Mouse (Mus musculus) liver, embryonic 16.5 days (tissue): ENCODE results near the gene Rpp40. TPM values are rescaled to one million over a fixed set of nuclear protein-coding genes. Genes with fewer than 3 reads are reported as not detected.

Experiments
- ATAC-seq: fragments of 200-750 bp; cut with Nextera tagmentation; 2 replicates; pipeline ENCODE4 v1.8.0; 2017; ENCODE audit warnings: low read depth, mild to moderate bottlenecking, moderate number of reproducible peaks, moderate library complexity
- H3K27ac ChIP-seq: fragments of 300-500 bp; sonication (generic); 2 replicates; pipeline ENCODE4 v1.5.1; 2014; ENCODE audit warnings: mild to moderate bottlenecking, low read length
- H3K27me3 ChIP-seq: fragments of 300-500 bp; sonication (generic); 2 replicates; pipeline ENCODE4 v1.6.1; 2014; ENCODE audit warnings: low read depth, low read length, mixed read lengths; ENCODE audit not compliant: control insufficient read depth, insufficient read depth
- H3K36me3 ChIP-seq: fragments of 300-500 bp; sonication (generic); 2 replicates; pipeline ENCODE4 v1.6.1; 2014; ENCODE audit warnings: mild to moderate bottlenecking; ENCODE audit not compliant: control insufficient read depth, insufficient read depth
- H3K4me1 ChIP-seq: fragments of 300-500 bp; sonication (generic); 2 replicates; pipeline ENCODE4 v1.6.1; 2014; ENCODE audit warnings: low read depth, low read length, mixed read lengths; ENCODE audit not compliant: control insufficient read depth
- H3K4me2 ChIP-seq: fragments of 300-500 bp; sonication (generic); 2 replicates; pipeline ENCODE4 v1.6.1; 2014; ENCODE audit warnings: low read depth, low read length, mixed read lengths
- H3K4me3 ChIP-seq: fragments of 300-500 bp; sonication (generic); 2 replicates; pipeline ENCODE4 v1.5.1; 2014; ENCODE audit warnings: low read depth, mild to moderate bottlenecking, low read length
- H3K9ac ChIP-seq: fragments of 300-500 bp; sonication (generic); 2 replicates; pipeline ENCODE4 v1.6.1; 2014; ENCODE audit warnings: low read depth, low read length
- H3K9me3 ChIP-seq: fragments of 300-500 bp; sonication (generic); replicated peaks from 2 replicates; pipeline ENCODE4 v1.6.1; 2016; ENCODE audit warnings: low read length; ENCODE audit not compliant: control insufficient read depth
- WGBS: fragments of 180-500 bp; shearing (Covaris S2); extraction: QIAGEN DNeasy Blood & Tissue Kit; methylation state at CpG from one replicate; pipeline ENCODE4 v1.1.7; 2014; ENCODE audit not compliant: insufficient replicate concordance; 5-methylcytosine and 5-hydroxymethylcytosine counted together
- polyA plus RNA-seq: library from polyadenylated mRNA; unstranded; fragments of >200 nt; fragmentation: Nextera tagmentation; extraction: Ambion mirVana; gene quantifications from 2 replicates; pipeline ENCODE4 v1.2.1, GENCODE M21; 2015

The Rpp40 gene
- 5.8 TPM in 2 replicates for polyA plus RNA-seq

GRCm38 (mm10) chr13:35905879-35906481 is at the start of gene Rpp40:
Gene Rpp40 (minus strand): TSS chr13:35906359.
- peak within 1 kb of the TSS; percentile 55 for H3K9ac ChIP-seq
- H3K4me3 ChIP-seq: peak within 1 kb of the TSS; percentile 73
- H3K27ac ChIP-seq: no peak within 1 kb of the TSS
- peak; percentile 99 for ATAC-seq
- no peaks in the 10 kb centered on the region for H3K9me3 ChIP-seq
- peaks cover 6% of the 10 kb centered on the region for H3K4me1 ChIP-seq
- H3K4me2 ChIP-seq: peak within 1 kb of the TSS; percentile 84
- no peaks in the 10 kb centered on the region for H3K27me3 ChIP-seq
- no peaks in the 10 kb centered on the region for H3K36me3 ChIP-seq
- WGBS: under 1% methylated on average over 33 of the region's 35 CpGs

DNA sequence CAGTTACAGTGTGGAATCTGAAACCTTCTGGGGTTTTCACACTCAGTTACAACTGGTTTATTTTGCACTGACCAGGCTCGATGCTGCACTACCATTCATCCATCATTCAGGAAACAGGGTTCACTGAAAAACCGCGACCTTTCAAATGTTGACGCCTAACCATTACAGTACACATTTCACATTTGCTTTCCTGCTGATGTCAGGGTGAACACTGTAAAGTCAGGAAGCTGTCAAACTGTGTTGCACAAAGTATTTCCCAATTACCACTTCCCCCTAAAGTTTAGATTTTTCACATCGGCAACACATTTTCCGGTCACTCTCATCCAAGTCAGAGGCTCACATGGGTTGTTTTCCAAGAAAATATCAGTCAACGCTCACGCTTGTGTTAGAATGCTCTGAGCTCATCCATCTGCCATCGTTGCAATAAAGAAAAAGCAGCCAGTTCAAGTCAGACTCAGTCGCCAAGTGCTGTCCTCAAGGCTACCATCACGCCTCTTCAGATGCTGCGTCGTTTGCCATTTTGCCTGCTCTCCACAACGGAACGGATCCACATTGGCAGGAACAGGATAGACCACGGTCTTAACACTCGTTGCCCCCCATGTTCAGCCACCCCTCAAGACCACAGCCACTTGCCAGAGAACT is 43.8 kb upstream of the Rpp40 start:
- Histone ChIP-seq H3K4me3 (no peak overlapping the region), H3K4me2 (no peak overlapping the region), H3K27ac (no peak overlapping the region), H3K36me3 (no peaks in the 10 kb centered on the region), H3K9ac (no peak overlapping the region), H3K9me3 (no peaks in the 10 kb centered on the region), H3K4me1 (no peaks in the 10 kb centered on the region), H3K27me3 (no peaks in the 10 kb centered on the region)
- 40% methylated on average over 17 of the region's 17 CpGs for WGBS
- no peak for ATAC-seq

- Histone ChIP-seq H3K4me3 (no peak overlapping the region), H3K4me2 (no peak overlapping the region), H3K4me1 (no peaks in the 10 kb centered on the region), H3K27me3 (no peaks in the 10 kb centered on the region), H3K9me3 (no peaks in the 10 kb centered on the region), H3K36me3 (no peaks in the 10 kb centered on the region), H3K27ac (no peak overlapping the region), H3K9ac (no peak overlapping the region)
- no peak for ATAC-seq
- WGBS: 20% methylated on average over 14 of the region's 14 CpGs
Measured at GRCm38 (mm10) chr13:35947354-35948000, 41.3 kb upstream of the Rpp40 start.

- Histone ChIP-seq H3K27ac (no peak overlapping the region), H3K9ac (no peak overlapping the region), H3K4me2 (no peak overlapping the region), H3K4me3 (no peak overlapping the region), H3K4me1 (no peaks in the 10 kb centered on the region), H3K27me3 (no peaks in the 10 kb centered on the region), H3K9me3 (no peaks in the 10 kb centered on the region), H3K36me3 (no peaks in the 10 kb centered on the region)
- no peak for ATAC-seq
- 56% methylated on average over 20 of the region's 20 CpGs for WGBS
Measured at GRCm38 (mm10) chr13:35946659-35947353, 40.6 kb upstream of the Rpp40 start.

DNA sequence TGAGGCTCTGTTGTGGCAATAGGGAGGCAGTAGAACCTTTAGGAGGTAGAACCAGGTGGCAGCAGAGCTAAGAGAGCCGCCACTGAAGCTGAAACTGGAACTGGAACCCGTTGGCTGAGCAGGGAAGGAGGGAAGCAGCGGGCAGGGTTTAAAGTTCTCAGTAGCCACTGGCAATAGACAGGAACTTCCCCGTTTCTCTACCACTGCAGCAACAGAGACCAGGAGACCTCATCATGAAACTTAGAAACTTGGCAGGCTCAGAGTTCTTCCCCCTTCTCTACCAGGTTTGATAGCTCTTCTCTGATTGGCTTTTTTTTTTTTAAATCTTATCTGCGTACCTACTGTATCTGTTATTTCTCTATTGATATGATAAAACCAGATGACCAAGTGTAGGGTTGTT is 34.8 kb upstream of the Rpp40 start:
- WGBS: 31% methylated on average over 5 of the region's 5 CpGs

DNA sequence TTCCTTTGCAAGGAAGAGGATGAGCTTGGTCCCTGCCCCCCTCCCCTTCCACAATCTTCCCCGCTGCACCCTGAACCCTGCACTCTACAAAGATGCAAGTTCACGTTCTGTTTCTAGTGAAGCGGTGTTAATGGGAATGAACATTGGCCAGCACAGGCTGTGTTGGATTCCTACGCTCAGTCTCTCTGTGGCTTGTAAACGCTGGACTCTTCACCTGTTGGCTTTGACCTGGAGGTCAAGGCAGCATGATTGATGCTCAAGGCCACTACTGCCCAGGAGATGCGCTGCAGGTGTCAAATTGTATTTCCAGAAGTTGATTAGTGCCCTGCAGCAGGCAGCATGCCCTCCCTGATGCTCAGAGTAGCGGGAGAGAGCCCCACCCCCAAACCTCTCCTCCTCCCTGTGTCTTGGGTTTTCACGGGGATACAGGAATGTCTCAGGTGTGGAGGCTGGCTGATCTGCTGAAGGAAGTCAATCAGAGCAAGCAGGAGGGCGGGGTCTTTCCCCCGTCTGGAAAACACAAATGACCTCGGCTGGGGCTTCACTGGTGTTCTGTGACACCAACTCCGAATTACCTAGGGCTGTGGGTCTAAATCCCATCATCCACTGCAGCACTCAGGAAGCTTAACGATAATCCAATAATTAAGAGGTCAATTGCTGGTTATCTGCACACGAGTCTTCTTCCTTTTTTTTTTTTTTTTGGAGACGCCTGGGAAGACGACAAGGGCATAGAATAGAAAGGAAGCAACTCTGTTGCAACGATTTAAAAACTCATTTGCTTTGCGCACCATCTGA is 33.9 kb upstream of the Rpp40 start:
- Histone ChIP-seq H3K4me3 (no peak overlapping the region), H3K4me2 (no peak overlapping the region), H3K36me3 (no peaks in the 10 kb centered on the region), H3K9ac (no peak overlapping the region), H3K27ac (no peak overlapping the region), H3K9me3 (no peaks in the 10 kb centered on the region; the same call in 1 of the 2 replicates), H3K27me3 (no peaks in the 10 kb centered on the region), H3K4me1 (no peaks in the 10 kb centered on the region)
- no peak for ATAC-seq
- 52% methylated on average over 18 of the region's 18 CpGs for WGBS

More for the DNA sequence above, 34.8 kb upstream of the Rpp40 start:
- H3K4me3 ChIP-seq: no peak overlapping the region
- H3K36me3 ChIP-seq: no peaks in the 10 kb centered on the region
- no peak for ATAC-seq
- H3K27me3 ChIP-seq: no peaks in the 10 kb centered on the region
- no peaks in the 10 kb centered on the region for H3K9me3 ChIP-seq
- H3K4me1 ChIP-seq: no peaks in the 10 kb centered on the region
- no peak overlapping the region for H3K4me2 ChIP-seq
- no peak overlapping the region for H3K27ac ChIP-seq
- H3K9ac ChIP-seq: no peak overlapping the region

DNA sequence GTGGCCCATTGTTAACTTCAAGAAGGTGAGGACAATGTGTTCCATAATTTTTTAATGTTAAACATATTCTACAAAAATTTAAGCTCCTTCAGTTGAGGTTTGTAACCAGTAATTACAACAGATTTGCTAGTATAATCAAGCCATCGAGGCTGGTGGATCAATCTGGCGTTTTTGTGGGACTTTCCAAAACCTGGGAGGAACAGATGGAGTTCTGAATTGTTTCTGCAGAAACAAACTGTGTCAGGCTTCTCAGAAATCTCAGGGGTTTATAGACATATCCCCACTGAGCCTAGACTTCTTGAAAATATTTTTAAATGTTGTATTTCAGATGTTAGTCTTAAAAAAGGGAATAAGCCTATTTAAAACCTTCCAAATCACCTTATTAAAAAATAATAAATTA is 31.8 kb upstream of the Rpp40 start:
- Histone ChIP-seq H3K4me1 (no peaks in the 10 kb centered on the region), H3K9me3 (no peaks in the 10 kb centered on the region; the same call in 1 of the 2 replicates), H3K36me3 (no peaks in the 10 kb centered on the region), H3K27me3 (no peaks in the 10 kb centered on the region), H3K27ac (no peak overlapping the region), H3K4me3 (no peak overlapping the region), H3K4me2 (no peak overlapping the region), H3K9ac (no peak overlapping the region)
- no peak for ATAC-seq
- 47% methylated on average over 2 of the region's 2 CpGs for WGBS

- H3K4me3 ChIP-seq: no peak overlapping the region
- H3K4me2 ChIP-seq: no peak overlapping the region
- no peak for ATAC-seq
- H3K9ac ChIP-seq: no peak overlapping the region
- H3K9me3 ChIP-seq: no peaks in the 10 kb centered on the region
- no peaks in the 10 kb centered on the region for H3K36me3 ChIP-seq
- no peaks in the 10 kb centered on the region for H3K27me3 ChIP-seq
- 70% methylated on average over 1 of the region's 1 CpGs for WGBS
- H3K27ac ChIP-seq: no peak overlapping the region
- peaks cover 1% of the 10 kb centered on the region for H3K4me1 ChIP-seq
Measured at GRCm38 (mm10) chr13:35911476-35911875, 5.3 kb upstream of the Rpp40 start.
